Mouse (Mus musculus) urinary bladder, postnatal 25 days (tissue): ENCODE measurements around the gene Kng2.
"Not testable (repeated sequence)": the region's sequence is repeated elsewhere in the genome, so short reads cannot be mapped to it uniquely, and the experiment has no call there.

Source experiments
- DNase-seq: peaks from one replicate; pipeline ENCODE4 v3.0.0; 2022; ENCODE audit warnings: low spot score

Gene Kng2

GRCm38 (mm10) chr16:22956085-22956439, 73.2 kb downstream of the Kng2 start:
- DNase-seq = no peak

- DNase-seq = no peak
Measured at GRCm38 (mm10) chr16:22955397-22956084, 73.7 kb downstream of the Kng2 start.

GRCm38 (mm10) chr16:22953069-22953468, 76.2 kb downstream of the Kng2 start:
- no peak for DNase-seq

- DNase-seq = no peak
Measured at GRCm38 (mm10) chr16:22950840-22951395, 78.4 kb downstream of the Kng2 start, which contains the start of gene Hrg. Gene Hrg, plus strand, starts transcription at chr16:22951072.

GRCm38 (mm10) chr16:22947371-22947770, 81.9 kb downstream of the Kng2 start:
- DNase-seq = no peak

GRCm38 (mm10) chr16:22941825-22942476, 87.3 kb downstream of the Kng2 start:
- not testable (repeated sequence) for DNase-seq

GRCm38 (mm10) chr16:22939120-22939695, 90.1 kb downstream of the Kng2 start:
- no peak for DNase-seq

- DNase-seq = no peak
Measured at GRCm38 (mm10) chr16:22938541-22938940, 90.7 kb downstream of the Kng2 start.

- DNase-seq = no peak
Measured at GRCm38 (mm10) chr16:22937631-22938030, 91.7 kb downstream of the Kng2 start.
